Mouse (Mus musculus) macrophage (primary cell): Measurements from ENCODE around the gene 2900026A02Rik. TPM values are rescaled to one million over a fixed set of nuclear protein-coding genes. Genes with fewer than 3 reads are reported as not detected.

Source experiments
- H3K27ac ChIP-seq: fragments of 350-480 bp; formaldehyde crosslinking; 2 replicates; pipeline ENCODE4 v1.9.0; 2021
- H3K36me3 ChIP-seq: fragments of 350-480 bp; formaldehyde crosslinking; 2 replicates; pipeline ENCODE4 v1.9.0; 2021; ENCODE audit errors: inconsistent target
- H3K4me3 ChIP-seq: fragments of 350-480 bp; formaldehyde crosslinking; 2 replicates; pipeline ENCODE4 v1.9.0; 2021; ENCODE audit errors: inconsistent target
- H3K79me2 ChIP-seq: fragments of 350-480 bp; formaldehyde crosslinking; 2 replicates; pipeline ENCODE4 v1.9.0; 2021; ENCODE audit errors: inconsistent target
- WGBS: methylation state at CpG from one replicate; pipeline ENCODE4 v1.1.7; 2026; ENCODE audit warnings: inconsistent platforms; ENCODE audit not compliant: missing documents; 5-methylcytosine and 5-hydroxymethylcytosine counted together
- polyA plus RNA-seq: library from polyadenylated mRNA; stranded (reverse); fragments of 250-400 nt; gene quantifications from 3 replicates; pipeline ENCODE4 v1.2.4, GENCODE M21; 2018; ENCODE audit warnings: inconsistent platforms

The 2900026A02Rik gene
- polyA plus RNA-seq, 1 experiment from 2014 or later = 4.3 TPM

DNA sequence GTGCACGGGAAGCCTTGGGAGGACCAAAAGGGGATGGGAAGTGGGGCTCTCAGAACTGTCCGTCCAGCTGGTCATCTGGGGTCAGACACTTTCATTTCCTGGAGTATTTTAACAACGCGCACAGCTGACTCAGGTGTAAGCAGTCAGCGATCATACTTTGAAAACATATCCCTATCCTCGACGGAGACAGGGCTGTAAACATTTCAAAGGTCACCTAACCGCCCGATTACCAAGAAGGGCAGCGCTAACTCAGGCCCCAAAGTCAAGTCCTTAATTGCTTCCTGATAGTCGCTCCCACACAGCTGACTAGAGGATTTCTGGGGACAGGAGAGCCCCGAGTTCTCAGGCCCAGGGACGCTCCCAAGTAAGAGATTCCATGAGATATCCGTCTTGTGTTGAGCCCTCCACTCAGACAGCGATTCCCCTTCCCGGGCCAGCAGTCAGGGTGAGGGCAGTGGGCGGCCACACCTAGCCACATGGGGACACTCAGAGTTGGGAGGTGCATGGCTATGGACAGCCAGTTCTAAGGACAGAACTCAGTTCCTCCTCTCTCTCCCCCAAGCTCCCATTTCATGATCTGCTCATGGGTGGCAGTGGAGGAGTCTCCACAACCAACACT lies 2.3 kb downstream of the 2900026A02Rik start:
- Histone ChIP-seq H3K79me2 (no peaks in the 10 kb centered on the region), H3K27ac (no peak overlapping the region), H3K36me3 (no peaks in the 10 kb centered on the region), H3K4me3 (no peak overlapping the region)
- 89% methylated on average over 17 of the region's 17 CpGs for WGBS

DNA sequence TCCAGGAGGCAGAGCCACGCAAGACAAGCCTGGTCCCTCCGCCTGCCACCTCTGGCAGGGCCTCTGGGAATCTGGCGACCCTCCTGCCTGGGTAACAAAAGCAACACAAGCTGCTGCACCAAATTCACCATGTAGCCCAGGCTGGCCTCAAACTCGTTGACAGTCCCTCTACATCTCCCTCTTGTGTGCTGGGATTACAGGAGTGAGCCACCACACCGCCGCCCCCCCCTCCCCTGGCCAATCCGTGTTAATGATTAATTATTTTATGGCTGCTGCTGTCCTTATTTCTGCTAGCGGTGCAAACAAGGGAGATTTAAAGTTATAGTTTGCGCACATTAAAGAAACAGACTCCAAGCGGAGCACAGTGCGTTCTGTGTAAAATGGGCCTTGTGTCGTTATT lies 4.0 kb downstream of the 2900026A02Rik start:
- Histone ChIP-seq H3K4me3 (no peak overlapping the region), H3K36me3 (no peaks in the 10 kb centered on the region), H3K79me2 (no peaks in the 10 kb centered on the region), H3K27ac (no peak overlapping the region)
- 93% methylated on average over 12 of the region's 12 CpGs for WGBS

DNA sequence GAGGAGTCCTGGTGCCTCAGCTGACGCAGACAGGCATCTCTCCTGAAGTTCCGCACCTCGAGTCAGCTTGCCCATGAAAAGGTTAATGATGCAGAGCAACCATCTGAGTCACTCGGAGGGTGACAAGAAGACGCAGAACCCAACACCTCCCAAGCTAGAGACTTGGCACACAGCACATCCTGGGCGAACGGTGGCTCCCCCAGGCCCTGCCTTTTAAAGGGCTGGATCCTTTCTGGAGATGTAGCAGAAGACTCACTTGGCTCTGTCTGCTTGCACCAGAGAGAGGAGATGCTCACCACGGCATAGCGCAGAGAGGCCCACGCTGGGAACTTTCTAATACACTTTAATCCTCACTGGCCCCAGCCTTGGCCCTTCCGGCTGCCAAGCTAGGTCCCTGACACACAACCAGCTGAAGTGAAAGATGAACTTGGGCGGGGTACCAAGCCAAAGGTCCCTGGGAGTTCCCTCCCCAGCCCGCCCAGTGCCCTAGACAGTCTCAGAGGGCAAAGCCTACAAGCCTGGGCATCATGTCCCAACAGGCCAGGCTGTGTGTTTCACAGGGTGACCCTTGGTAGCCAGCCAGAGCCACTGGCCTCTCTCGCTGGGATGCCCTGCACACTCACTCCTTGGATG lies 4.6 kb downstream of the 2900026A02Rik start:
- WGBS = 92% methylated on average over 14 of the region's 14 CpGs
- H3K36me3 ChIP-seq = no peaks in the 10 kb centered on the region
- H3K4me3 ChIP-seq = no peak overlapping the region
- H3K27ac ChIP-seq = no peak overlapping the region
- H3K79me2 ChIP-seq = no peaks in the 10 kb centered on the region

DNA sequence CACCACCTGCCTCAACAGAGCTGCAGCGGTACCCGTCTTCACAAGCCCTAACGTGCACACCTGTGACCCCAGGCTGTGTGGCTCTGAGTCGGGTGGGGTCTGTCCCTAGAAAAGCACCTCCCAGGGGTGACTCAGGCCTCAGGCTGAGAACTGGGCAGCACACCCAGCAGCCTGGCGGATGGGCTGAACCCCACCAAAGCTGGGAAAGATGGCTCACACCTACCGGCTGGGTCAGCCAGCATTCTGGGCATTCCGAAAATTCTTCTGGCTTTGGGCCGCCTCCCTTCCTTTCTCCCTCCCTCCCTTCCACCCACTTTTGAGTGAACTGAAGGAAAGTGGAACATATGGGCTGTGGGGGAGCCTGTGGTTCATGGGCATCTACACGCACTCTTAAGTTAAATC lies 5.4 kb downstream of the 2900026A02Rik start:
- Histone ChIP-seq H3K36me3 (no peaks in the 10 kb centered on the region), H3K4me3 (no peak overlapping the region), H3K27ac (no peak overlapping the region), H3K79me2 (no peaks in the 10 kb centered on the region)
- 95% methylated on average over 7 of the region's 9 CpGs for WGBS

DNA sequence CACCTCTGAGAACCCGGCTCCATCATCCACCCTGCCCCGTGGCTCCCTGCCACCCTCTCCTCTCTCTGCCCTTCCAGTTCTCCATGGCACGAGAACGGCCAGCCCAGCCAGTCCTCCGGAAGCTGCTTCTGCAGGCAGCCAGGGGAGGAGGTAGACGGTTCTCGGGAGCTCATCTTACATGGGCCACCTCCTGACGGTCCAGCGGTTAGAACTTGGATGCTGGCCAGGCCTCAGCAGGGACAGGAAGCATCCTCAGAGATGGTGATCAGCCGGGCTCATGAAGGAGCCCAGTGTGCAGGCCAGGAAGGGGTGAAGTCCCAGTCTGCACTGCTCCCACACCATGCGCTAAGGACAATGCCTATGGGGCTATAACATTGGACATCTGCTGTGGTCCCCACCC lies 6.6 kb downstream of the 2900026A02Rik start:
- Histone ChIP-seq H3K79me2 (no peaks in the 10 kb centered on the region), H3K27ac (no peak overlapping the region), H3K36me3 (no peaks in the 10 kb centered on the region), H3K4me3 (no peak overlapping the region)
- WGBS = 52% methylated on average over 11 of the region's 11 CpGs

DNA sequence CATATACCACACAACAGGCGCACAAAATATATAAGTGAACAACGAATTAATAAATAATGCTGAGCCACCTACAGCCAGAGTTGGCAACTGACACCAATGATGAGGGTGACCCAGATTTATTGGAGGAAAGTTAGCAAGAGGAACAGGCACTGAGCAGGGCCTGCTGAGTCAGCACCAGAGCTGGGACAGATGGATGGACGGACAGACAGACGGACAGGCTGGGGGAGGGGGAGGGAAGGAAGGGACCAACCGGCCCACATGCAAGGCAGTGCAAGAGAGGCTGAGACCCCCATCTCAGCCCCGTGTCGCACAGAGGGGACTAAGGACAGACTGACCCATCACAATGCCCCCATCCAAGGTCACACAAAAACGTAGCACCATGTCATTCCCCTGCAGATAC lies 7.0 kb downstream of the 2900026A02Rik start:
- H3K27ac ChIP-seq = no peak overlapping the region
- WGBS = 82% methylated on average over 8 of the region's 8 CpGs

DNA sequence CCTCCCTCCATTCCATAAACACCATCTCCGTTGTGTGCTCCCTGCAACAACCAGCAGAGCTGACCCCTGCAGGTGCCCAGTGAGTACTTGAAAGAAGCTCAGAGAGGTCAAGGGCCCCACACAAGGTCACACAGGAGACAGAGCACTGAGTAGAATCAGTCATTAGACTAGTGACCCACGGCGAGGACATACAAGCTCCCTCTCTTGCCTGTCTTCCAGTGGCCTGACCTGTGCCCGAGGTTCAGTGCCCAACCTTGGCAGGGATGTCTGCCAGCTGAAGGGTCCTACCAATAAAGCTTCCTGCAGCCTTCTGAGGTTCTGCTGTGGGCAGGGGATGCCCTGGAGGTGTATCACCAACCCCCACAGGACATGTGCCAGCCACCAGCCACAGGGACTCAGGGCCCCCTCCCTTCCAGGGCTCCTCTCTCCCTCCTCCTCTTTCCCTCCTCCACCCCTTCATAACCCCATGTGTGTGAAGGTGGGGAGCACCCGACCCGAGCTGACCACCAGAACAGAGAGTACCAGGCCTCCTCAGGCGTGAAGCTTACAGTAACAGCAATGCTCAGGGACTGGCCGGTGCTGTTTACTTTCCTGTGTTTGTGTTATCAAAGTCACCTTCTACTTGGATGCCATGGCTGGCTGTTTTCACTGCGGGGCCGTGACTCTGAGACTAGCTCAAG lies 8.7 kb downstream of the 2900026A02Rik start:
- WGBS = 88% methylated on average over 10 of the region's 10 CpGs

More for the DNA sequence above, 7.0 kb downstream of the 2900026A02Rik start:
- Histone ChIP-seq H3K4me3 (no peak overlapping the region), H3K36me3 (no peaks in the 10 kb centered on the region), H3K79me2 (no peaks in the 10 kb centered on the region)

DNA sequence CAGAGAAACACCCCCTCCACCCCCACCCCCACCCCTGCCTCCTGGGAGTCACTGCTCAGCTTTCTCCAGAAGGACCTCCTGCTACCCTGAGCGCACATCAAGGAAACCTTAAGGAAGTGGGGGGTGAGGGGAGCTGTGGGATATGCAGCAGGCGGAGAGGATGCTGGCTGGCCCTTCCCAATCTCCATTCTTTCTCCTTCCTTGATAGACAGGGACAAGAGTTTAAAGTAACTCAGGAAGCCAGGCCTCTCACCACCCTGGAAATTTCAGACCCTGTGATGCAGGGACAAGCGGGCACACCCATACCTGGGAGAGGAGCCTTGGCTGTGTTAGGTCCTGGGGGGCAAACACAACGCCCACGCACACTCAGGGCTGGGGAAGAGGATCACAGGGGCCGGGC lies 10.7 kb downstream of the 2900026A02Rik start:
- 79% methylated on average over 6 of the region's 6 CpGs for WGBS
- Histone ChIP-seq H3K36me3 (no peaks in the 10 kb centered on the region), H3K4me3 (no peak overlapping the region), H3K79me2 (no peaks in the 10 kb centered on the region), H3K27ac (peak overlapping the region; percentile 52)

More for the DNA sequence above, 8.7 kb downstream of the 2900026A02Rik start:
- no peaks in the 10 kb centered on the region for H3K36me3 ChIP-seq
- no peak overlapping the region for H3K4me3 ChIP-seq
- no peaks in the 10 kb centered on the region for H3K79me2 ChIP-seq
- no peak overlapping the region for H3K27ac ChIP-seq

DNA sequence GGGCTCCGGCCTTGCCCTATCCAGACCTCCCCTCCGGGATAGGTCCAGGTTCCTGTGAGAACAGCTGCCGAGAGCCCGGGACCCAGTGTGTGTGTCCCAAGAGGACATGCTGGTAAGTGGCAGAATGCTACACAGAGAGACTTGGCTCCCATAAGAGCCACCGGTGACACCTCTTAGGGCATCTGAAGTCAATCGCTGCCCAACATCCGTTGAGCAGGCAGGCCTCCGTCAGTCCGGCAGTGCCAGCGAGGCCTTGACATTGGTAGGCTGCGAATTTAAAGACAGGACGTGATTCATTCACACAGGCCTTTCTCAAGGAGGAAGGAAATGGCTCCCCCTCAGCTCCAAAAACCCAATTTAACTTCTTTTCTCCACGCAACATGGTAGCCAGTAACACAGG lies 11.1 kb downstream of the 2900026A02Rik start:
- H3K79me2 ChIP-seq = no peaks in the 10 kb centered on the region
- H3K27ac ChIP-seq = peak overlapping the region; percentile 52
- no peak overlapping the region for H3K4me3 ChIP-seq
- WGBS = 44% methylated on average over 13 of the region's 13 CpGs
- H3K36me3 ChIP-seq = no peaks in the 10 kb centered on the region

DNA sequence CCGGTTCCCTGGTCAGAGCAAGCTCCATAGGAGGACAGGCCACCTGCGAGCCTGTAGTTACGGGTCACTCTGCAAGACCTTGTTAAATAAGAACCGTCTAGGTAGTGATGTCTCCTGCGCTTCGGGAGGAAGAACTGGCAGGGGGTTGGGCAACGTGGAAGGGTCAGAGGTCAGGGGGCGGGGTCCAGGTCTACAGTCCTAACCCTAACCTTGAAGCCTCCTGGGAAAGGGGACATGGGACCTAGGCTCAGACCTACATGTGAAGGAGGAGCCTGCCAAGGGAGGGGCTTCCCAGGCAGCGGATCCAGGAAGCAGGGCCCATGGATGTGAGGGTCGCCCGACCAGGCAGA lies 11.7 kb downstream of the 2900026A02Rik start:
- Histone ChIP-seq H3K36me3 (no peaks in the 10 kb centered on the region), H3K27ac (peak overlapping the region; percentile 52), H3K4me3 (no peak overlapping the region), H3K79me2 (no peaks in the 10 kb centered on the region)
- 86% methylated on average over 10 of the region's 11 CpGs for WGBS

DNA sequence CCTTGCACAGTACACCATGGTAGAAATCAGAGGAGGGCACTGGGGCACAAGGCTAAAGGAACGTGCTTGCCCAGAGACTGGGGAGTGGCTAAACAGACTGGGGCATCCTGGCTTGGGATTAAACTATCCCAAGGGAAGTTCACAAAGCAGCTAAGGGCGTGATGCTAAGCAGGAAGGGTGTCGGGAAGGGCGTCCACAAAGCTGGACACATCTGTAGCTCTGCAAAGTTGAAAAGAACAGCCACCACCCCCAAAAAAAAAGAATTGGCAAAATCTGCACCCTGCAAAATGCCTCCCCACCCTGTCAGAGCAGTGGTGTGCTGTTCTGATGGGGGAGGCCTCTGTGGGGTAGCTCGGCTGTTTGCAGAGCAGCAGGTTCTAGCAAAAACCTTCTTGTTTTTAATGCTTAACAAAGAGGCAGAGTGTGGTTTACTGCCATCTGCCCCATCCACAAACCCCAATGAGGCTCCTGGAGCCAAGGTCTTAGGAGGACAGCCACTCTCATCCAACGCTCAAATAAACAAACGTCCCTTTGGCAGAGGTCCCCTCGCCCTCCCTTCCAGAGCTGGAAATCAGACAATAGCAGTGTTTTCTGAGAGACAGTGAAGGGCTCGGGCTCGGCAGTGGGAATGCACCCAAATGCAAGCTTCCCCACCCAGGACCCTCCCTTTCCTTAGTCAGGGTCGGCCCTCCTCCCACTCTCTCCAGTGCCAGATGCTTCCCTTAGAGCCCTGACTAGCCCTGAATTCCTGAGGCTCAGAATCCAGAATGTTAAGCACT lies 12.2 kb downstream of the 2900026A02Rik start:
- WGBS = 90% methylated on average over 9 of the region's 11 CpGs
- Histone ChIP-seq H3K4me3 (no peak overlapping the region), H3K79me2 (no peaks in the 10 kb centered on the region), H3K36me3 (no peaks in the 10 kb centered on the region), H3K27ac (no peak overlapping the region)

DNA sequence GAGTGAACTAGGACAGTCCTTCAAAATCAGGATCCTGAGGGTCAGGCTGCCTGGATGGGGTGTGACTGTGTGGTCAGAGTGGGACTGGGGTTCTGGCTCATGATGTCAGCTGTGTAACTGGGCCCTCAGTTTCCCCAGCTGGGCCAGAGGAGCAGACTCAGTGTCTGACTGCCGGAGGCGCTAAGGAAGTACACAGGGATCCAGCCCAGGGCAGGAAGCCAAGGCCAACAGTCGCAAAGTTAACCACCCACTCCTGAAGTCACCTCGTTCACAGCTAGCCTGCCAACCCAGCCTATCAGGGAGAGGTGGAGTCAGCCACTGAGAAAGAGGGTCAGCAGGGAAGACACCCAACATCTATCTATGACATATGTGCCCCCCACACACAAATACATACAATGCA lies 13.0 kb downstream of the 2900026A02Rik start:
- no peak overlapping the region for H3K27ac ChIP-seq
- no peak overlapping the region for H3K4me3 ChIP-seq
- no peaks in the 10 kb centered on the region for H3K36me3 ChIP-seq
- 64% methylated on average over 4 of the region's 4 CpGs for WGBS
- no peaks in the 10 kb centered on the region for H3K79me2 ChIP-seq

DNA sequence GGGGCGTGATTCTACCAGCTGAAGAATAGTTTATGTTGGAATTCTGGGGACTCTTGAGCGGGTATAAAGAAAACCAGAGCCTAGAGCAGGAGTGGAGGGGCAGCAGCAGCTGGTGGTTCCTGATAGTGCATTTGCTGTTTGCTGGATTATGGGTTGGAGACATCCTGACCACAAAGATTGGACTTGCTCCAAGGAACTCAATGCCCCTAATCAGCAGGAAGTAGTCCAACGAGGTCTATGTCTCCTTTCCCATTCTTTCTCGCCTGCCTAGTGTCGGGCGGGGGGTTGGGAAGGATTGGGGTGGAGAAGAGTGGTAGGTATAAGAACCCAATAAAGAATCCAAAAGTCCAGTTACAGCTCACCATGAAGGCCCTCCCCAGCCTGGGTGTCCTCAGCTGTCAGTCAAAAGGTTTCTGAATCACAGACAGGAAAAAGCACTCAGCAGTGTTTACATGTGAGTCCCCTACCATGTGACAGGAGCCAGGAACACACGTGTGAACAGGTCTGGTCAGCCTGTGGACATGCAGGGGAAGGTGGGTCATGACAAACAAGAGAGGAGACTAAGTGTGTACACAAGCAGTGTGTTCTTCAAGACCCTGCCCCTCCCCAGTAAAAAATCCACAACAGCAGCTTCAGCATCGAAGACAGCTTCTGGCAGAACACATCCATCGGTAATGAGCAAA lies 14.2 kb downstream of the 2900026A02Rik start:
- WGBS = 40% methylated on average over 8 of the region's 9 CpGs
- Histone ChIP-seq H3K27ac (no peak overlapping the region), H3K4me3 (no peak overlapping the region)

DNA sequence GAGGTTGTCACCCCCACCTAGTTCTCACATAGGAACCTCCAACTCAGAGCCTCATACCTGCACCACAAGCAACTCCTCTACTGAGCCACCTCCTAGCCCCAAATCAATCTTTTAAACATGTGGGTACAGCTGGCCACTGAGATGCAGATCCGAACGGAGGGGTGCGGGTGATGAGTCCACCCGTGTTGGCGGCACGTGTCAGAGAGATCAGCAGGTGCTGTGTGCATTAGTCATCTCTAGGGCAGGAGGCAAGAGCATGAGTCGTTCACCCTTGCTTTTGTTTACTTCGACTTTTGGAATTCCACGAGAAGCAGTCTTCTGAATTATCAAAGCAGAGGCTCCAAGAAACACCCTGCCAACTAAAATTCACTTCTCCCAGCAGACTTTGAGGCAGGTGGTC lies 16.8 kb downstream of the 2900026A02Rik start:
- Histone ChIP-seq H3K27ac (no peak overlapping the region), H3K4me3 (no peak overlapping the region), H3K36me3 (no peaks in the 10 kb centered on the region), H3K79me2 (no peaks in the 10 kb centered on the region)
- WGBS = 89% methylated on average over 9 of the region's 9 CpGs

More for the DNA sequence above, 14.2 kb downstream of the 2900026A02Rik start:
- Histone ChIP-seq H3K79me2 (no peaks in the 10 kb centered on the region), H3K36me3 (no peaks in the 10 kb centered on the region)
